Mouse (Mus musculus) mouse embryonic stem cell (cell line): ENCODE results near the gene Atp2b1.

Source experiments
- in situ Hi-C, 2 experiments: fragments of 300-500 bp; cut with MboI; formaldehyde crosslinking; loops; 1 replicate in 1 of 2; 3 replicates in 1 of 2; pipeline ENCODE4 v1.14.3; 2019 to 2020; ENCODE audit warnings: low sequenced_read_pairs in 2 of 2, low pct_unique_long_range_greater_than_20kb in 1 of 2, mixed read lengths in 1 of 2; ENCODE audit not compliant: unreplicated experiment in 1 of 2

The Atp2b1 gene

DNA sequence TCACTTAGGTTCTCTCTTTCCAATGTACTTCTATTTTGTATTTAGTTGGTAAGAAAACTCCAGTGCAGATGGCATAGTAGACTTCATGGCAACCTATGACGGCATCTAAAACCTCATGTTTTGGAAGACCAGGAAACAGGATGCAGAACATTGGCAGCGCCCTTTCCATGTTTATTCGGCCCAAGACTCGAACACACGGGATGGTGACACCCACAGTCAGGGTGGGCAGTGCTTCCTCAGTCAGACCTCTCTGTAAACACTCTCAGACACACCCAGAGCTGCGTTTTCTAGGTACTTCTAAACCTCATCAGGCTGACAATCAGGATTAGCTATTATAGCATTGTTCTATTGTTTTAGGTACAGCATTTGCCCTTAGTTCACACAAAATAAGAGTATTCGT, 146.4 kb downstream of the Atp2b1 start:
- in situ Hi-C loops: no loop called here

DNA sequence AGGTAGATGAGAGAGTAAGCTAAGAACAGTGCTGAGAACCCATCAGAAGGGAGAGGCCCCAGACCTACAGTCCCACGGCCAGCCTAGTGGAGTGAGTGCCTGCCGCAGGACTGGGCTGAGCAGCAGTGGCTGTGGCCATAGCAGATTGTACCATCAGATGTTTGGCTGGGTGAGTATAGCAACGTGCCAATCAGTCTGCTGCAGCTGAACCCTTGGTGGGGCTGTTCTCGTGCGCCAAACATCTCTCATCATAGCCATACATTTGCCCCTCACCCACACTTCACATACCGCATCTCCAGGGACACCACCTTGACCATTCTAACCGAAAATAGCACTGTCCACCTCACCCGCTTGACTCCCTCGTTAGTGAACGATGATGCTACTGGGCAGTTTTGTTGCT, 147.2 kb downstream of the Atp2b1 start:
- in situ Hi-C loops: no loop called here

DNA sequence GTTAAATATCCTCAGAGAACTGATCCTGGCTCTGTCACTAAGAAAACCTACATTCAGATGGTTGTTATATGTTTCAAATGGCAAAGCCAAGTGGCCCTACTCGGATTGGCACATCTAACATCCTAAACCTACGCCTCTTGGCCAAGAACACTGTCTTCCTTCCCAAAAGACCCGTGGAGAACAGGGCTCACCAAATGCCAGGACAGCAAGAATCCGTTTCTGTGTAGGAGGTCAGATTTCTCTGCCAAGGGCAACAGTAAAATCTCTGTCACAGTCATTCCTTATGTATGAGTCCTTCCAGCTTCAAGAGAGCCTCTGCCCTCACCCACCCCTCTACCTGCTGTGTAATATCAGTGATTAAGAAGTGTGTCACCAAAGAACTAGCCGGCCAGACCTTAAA, 148.3 kb downstream of the Atp2b1 start:
- in situ Hi-C loops: no loop called here
